Mouse (Mus musculus) C2C12 (cell line): ENCODE measurements around the gene Sorbs1.

Source experiments
- CEBPB ChIP-seq: IDR thresholded peaks from one replicate; pipeline ENCODE4 v1.6.1; 2011; ENCODE audit warnings: low read depth, mild to moderate bottlenecking, control low read depth, moderate library complexity
- CTCF ChIP-seq: IDR thresholded peaks from one replicate; pipeline ENCODE4 v1.5.1; 2011; ENCODE audit not compliant: control insufficient read depth, insufficient read depth, insufficient read length
- MAX ChIP-seq: IDR thresholded peaks from one replicate; pipeline ENCODE4 v1.6.1; 2011; ENCODE audit warnings: mild to moderate bottlenecking, control low read depth
- MYOD1 ChIP-seq: IDR thresholded peaks from one replicate; pipeline ENCODE4 v1.6.1; 2011; ENCODE audit warnings: low read depth; ENCODE audit not compliant: control insufficient read depth, insufficient read length
- MYOG ChIP-seq: IDR thresholded peaks from one replicate; pipeline ENCODE4 v1.6.1; 2011; ENCODE audit not compliant: control insufficient read depth, insufficient read length; ENCODE audit errors: extremely low read depth
- USF1 ChIP-seq: IDR thresholded peaks from one replicate; pipeline ENCODE4 v1.6.1; 2011; ENCODE audit warnings: low read depth, mild to moderate bottlenecking, control low read depth, moderate library complexity

GRCm38 (mm10) chr19:40311631-40312030 lies 201.9 kb downstream of the Sorbs1 start:
- TF ChIP-seq MAX (no peak), CTCF (no peak), MYOD1 (no peak), USF1 (no peak), MYOG (no peak), CEBPB (no peak)
